In genomic region chr6:48063940-48064339, GRCm38 (mm10) we compare ENCODE assay signal across 16 mouse cellular contexts. TPM values are rescaled to one million over a fixed set of nuclear protein-coding genes. Genes with fewer than 3 reads are reported as not detected.
A peak's percentile ranks its signal among the peaks of the same experiment; 100 is the strongest.
DNase-seq lines count a peak whose midpoint lies in the region; ATAC-seq and TF ChIP-seq lines count a peak whose summit lies in the region.
"Had no signal": no experiment of that assay in that cellular context is flagged by ENCODE, and none has a peak within 500 bp of the region (broad histone marks: within the 10 kb centered on the region; RNA-seq: fewer than 3 reads in every experiment).

No protein-coding gene starts in this region.

- H3K36me3 ChIP-seq in kidney, embryonic 16.5 days (ENCODE audit: insufficient read depth, low read length) = peaks cover 65% of the 10 kb centered on the region
- no peaks in the 10 kb centered on the region; the same call in 1 of the 2 replicates for H3K36me3 ChIP-seq in testis, adult 2 months (ENCODE audit: control insufficient read depth, insufficient read depth, low read length)

- H3K4me1 ChIP-seq in kidney, embryonic 16.5 days (ENCODE audit: insufficient read depth, low read length) = no peaks in the 10 kb centered on the region
- no peaks in the 10 kb centered on the region; the same call in 1 of the 2 replicates for H3K4me1 ChIP-seq in testis, adult 2 months (ENCODE audit: control insufficient read depth, insufficient read depth, low read length)
- H3K4me1 ChIP-seq: hindbrain, embryonic 15.5 days had no signal

- H3K27ac ChIP-seq in kidney, embryonic 16.5 days (ENCODE audit: low read length) = no peak overlapping the region
- no peak overlapping the region for H3K27ac ChIP-seq in testis, adult 2 months (ENCODE audit: control insufficient read depth, insufficient read depth, low read depth, low read length)
- H3K27ac ChIP-seq: hindbrain, embryonic 15.5 days had no signal

- 94% methylated on average over 28 of the region's 28 CpGs for WGBS in kidney, embryonic 16.5 days

- no peak overlapping the region for H3K4me3 ChIP-seq in kidney, embryonic 16.5 days (ENCODE audit: low read length)
- H3K4me3 ChIP-seq in testis, adult 2 months (ENCODE audit: control insufficient read depth, low read depth, low read length) = peak overlapping the region; percentile 30
- H3K4me3 ChIP-seq: hindbrain, embryonic 15.5 days had no signal

- no peaks in the 10 kb centered on the region for H3K9me3 ChIP-seq in kidney, embryonic 16.5 days (ENCODE audit: low read length)
- H3K9me3 ChIP-seq: hindbrain, embryonic 15.5 days had no signal

- peak; percentile 61 for ATAC-seq in kidney, embryonic 16.5 days (ENCODE audit: low FRiP score, low TSS enrichment)

- no peak for TF ChIP-seq POLR2A in testis, adult 2 months (IDR thresholded peaks at IDR 0.05; ENCODE audit: control insufficient read depth, low read depth, low read length)

- no peaks in the 10 kb centered on the region for H3K27me3 ChIP-seq in kidney, embryonic 16.5 days (ENCODE audit: insufficient read depth, low read length)
- H3K27me3 ChIP-seq in testis, adult 2 months (ENCODE audit: control insufficient read depth, insufficient read depth, low read length) = no peaks in the 10 kb centered on the region
- H3K27me3 ChIP-seq: hindbrain, embryonic 15.5 days had no signal

- no peak overlapping the region for H3K9ac ChIP-seq in kidney, embryonic 16.5 days (replicated peaks; ENCODE audit: low read length)
- H3K9ac ChIP-seq: hindbrain, embryonic 15.5 days had no signal

- no peak overlapping the region for H3K4me2 ChIP-seq in kidney, embryonic 16.5 days (replicated peaks; ENCODE audit: low read depth, low read length)
- H3K4me2 ChIP-seq: heart, embryonic 11.5 days; hindbrain, embryonic 15.5 days had no signal

- peak; percentile 85 for DNase-seq in heart, adult 11 months
- DNase-seq in heart, postnatal 4 days = no peak
- no peak for DNase-seq in kidney, adult 9 months
- DNase-seq in testis, postnatal 10 days (ENCODE audit: low spot score) = no peak
- DNase-seq in testis, postnatal 14 days (ENCODE audit: low spot score) = peak; percentile 46
- no peak for DNase-seq in ovary, postnatal 14 days (ENCODE audit: low spot score)
- DNase-seq: B cell, adult 2 months; kidney, postnatal 36 days; left cerebral cortex, postnatal 4 days; lung, adult 2 months; right cerebral cortex, adult 18-20 months; thymus, adult 2 months had no signal

- no peak for TF ChIP-seq CTCF in testis, adult 2 months (IDR thresholded peaks at IDR 0.05; ENCODE audit: control insufficient read depth, insufficient read depth, insufficient replicate concordance, low read depth, low read length)

RNA-seq across cellular contexts. Expression of gene Zfp777, which starts 15.2 kb away (rescaled TPM):
- 10 to 100 TPM; 19.7 to 21.0 TPM for total RNA-seq in heart, postnatal 4 days (2021)
- 7.9 and 9.0 TPM in 2 replicates for polyA plus RNA-seq in kidney, embryonic 16.5 days (2015; fragmentation: Nextera tagmentation; extraction: Ambion mirVana)
- 3.0 and 5.2 TPM in 2 replicates for polyA plus RNA-seq in testis, adult 2 months (2012; rRNA removed)

RNA-seq across cellular contexts. Expression of gene Zfp746, which starts 22.5 kb away (rescaled TPM):
- 10 to 100 TPM; 19.2 to 21.1 TPM for total RNA-seq in heart, postnatal 4 days (2021)
- polyA plus RNA-seq in kidney, embryonic 16.5 days (2015; fragmentation: Nextera tagmentation; extraction: Ambion mirVana) = 9.1 and 16.4 TPM in 2 replicates
- 17.4 and 18.1 TPM in 2 replicates for polyA plus RNA-seq in testis, adult 2 months (2012; rRNA removed)

Comparison
In these comparisons a context has a peak if more than half of its experiments do, and no peak if none do; other contexts are left out.
1. DNase-seq: peak in heart, adult 11 months (single experiment) and testis, postnatal 14 days (single experiment); none in heart, postnatal 4 days (single experiment), kidney, adult 9 months (single experiment), testis, postnatal 10 days (single experiment) and ovary, postnatal 14 days (single experiment).